Mouse (Mus musculus) ES-Bruce4 (cell line): ENCODE results near the gene Hfe2.

Experiments
- CTCF ChIP-seq: IDR thresholded peaks from one replicate; pipeline ENCODE4 v1.8.1; 2011; ENCODE audit warnings: low read depth, low read length
- EP300 ChIP-seq: IDR thresholded peaks from 2 replicates; pipeline ENCODE4 v1.6.1; 2011; ENCODE audit warnings: low read depth, low read length; ENCODE audit not compliant: insufficient read depth
- POLR2A ChIP-seq: IDR thresholded peaks from one replicate; pipeline ENCODE4 v1.8.1; 2011; ENCODE audit warnings: low read length; ENCODE audit not compliant: insufficient read depth

GRCm38 (mm10) chr3:96540740-96541139 lies 15.8 kb downstream of the Hfe2 start:
- no peak for TF ChIP-seq POLR2A
- TF ChIP-seq CTCF = no peak
- no peak for TF ChIP-seq EP300
